Mouse (Mus musculus): ENCODE results near the gene Olfr1198. TPM values are rescaled to one million over a fixed set of nuclear protein-coding genes. Genes with fewer than 3 reads are reported as not detected.

Olfr1198 gene
- not detected in 2 replicates for polyA plus RNA-seq (2012; rRNA removed; ENCODE audit: low replicate concordance)

DNA sequence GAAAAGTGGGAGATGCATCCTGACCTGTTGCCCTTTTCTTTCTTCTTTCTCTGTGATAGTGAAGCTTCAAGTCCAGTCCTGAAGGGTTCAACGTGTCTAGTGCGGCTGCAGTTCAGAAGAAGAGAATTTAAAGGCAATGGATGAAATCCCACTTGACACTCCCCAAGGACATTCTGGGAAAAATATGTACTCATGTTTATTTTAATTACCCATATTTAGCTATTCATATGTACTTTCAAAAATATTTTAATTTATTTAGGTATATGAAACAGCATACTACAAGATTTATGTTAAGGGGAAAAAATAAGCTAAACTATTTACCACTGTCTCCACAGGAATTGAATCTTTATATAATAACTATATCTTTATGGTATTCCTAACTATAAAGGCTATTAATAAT, at the start of gene Olfr1198:
TSS of gene Olfr1198 (minus strand) at position 101 of the 400 bp plus-strand sequence.

DNA sequence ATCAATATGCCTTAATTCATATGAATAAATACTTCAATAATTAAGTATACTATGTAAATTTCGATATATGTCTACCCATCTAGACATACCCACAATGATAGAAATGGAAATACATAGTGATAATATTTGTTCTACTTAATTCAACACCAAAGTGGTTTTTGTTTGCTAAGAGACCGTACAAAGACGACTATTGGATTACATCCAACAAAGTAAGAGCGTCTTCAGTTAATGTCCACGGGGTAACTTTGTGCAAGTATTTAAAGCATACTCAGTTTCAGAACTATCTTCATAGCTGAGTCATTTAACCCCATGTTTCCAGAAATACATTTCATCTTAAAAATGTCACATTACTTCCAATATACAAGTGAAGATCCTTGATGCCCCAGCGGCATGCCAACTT, 41.6 kb upstream of the Olfr1198 start, which contains the start of gene Olfr1201:
TSS of gene Olfr1201 (plus strand) at position 301 of the 400 bp plus-strand sequence.

DNA sequence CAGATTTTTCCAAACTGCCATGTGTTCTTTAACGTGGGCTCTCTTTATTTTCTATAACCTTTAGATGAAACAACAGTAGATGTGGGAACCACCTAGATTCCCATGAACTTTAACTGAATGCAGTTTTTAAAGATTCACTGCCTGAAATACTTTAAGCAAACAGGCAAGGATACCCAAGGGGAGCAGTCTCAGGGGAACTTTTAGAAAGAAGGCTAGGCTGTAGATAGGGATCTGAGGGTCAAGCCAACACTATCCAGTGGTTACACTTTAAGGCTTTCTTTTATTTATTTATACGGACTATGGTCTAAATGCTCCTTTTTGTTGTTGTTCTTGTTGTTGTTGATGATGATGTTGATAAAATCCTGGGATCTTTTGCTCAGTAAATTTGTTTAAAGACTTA, 19.2 kb upstream of the Olfr1198 start, which contains the start of gene Olfr1200:
TSS of gene Olfr1200 (minus strand) at position 101 of the 400 bp plus-strand sequence.

DNA sequence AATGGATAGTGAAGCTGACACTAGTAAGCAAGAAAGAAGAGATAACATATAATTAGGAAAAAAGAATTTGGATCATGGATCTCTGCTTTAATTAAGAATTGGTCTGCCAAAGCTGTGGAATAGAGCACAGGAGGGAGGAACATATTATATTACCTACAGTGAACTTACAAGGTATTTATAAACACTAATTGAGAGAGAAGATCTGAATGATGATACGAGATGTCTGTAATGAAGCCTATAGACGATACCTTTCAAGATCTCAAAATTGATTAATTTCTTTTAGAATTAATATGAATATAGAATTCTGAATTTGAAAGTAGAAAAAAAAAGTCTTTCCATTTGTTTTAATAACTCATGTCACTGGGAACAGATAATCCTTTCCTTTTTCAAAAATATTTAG, 9.2 kb upstream of the Olfr1198 start, which contains the start of gene Olfr1199:
TSS of gene Olfr1199 (minus strand) at position 101 of the 400 bp plus-strand sequence.

DNA sequence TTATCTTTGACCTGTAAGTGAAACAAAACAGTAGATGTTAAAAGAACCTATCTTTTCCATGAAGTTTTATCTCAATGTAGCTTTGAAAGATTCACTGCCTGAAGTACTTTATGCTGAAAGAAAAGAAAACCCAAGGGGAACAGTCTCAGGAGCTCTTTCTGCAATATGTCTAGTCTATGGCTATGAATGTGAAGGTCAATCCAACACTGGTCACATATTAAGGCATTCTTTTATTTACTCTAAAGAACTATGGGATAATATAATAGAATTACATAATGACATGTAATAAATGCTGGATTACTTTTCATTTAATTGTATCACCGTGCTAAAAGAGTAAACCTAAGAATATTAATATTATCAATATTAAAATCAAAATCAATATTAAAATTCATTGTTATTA, 18.9 kb downstream of the Olfr1198 start, which contains the start of gene Olfr1197:
TSS of gene Olfr1197 (minus strand) at position 101 of the 400 bp plus-strand sequence.

DNA sequence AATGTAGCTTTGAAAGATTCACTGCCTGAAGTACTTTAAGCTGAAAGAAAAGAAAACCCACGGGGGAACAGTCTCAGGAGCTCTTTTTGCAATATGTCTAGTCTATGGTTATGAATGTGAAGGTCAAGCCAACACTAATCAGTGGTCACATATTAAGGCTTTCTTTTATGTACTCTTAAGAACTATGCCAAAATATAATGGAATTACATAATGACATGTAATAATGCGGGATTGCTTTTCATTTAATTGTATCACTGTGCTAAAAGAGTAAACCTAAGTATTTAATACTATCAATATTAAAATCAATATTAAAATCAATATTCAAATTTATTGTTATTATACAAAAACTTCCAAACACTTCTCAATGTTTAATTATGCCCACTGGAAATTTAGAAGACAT, 46.7 kb downstream of the Olfr1198 start, which contains the start of gene Olfr1196:
TSS of gene Olfr1196 (minus strand) at position 101 of the 400 bp plus-strand sequence.

Other genes with a start within 250 kb of the Olfr1198 start
- not detected in 2 replicates for gene Olfr1186, start 232.8 kb downstream of the Olfr1198 start, polyA plus RNA-seq (2012; rRNA removed; ENCODE audit: low replicate concordance)
- not detected in 2 replicates for gene Olfr1188, start 194.4 kb downstream of the Olfr1198 start, polyA plus RNA-seq (2012; rRNA removed; ENCODE audit: low replicate concordance)
- gene Olfr1189, start 164.9 kb downstream of the Olfr1198 start, polyA plus RNA-seq (2012; rRNA removed; ENCODE audit: low replicate concordance) = not detected in 2 replicates
- not detected in 2 replicates for gene Olfr1191-ps1, start 110.8 kb downstream of the Olfr1198 start, polyA plus RNA-seq (2012; rRNA removed; ENCODE audit: low replicate concordance)
- not detected in 2 replicates for gene Olfr1192-ps1, start 102.9 kb downstream of the Olfr1198 start, polyA plus RNA-seq (2012; rRNA removed; ENCODE audit: low replicate concordance)
- gene Olfr1193, start 75.7 kb downstream of the Olfr1198 start, polyA plus RNA-seq (2012; rRNA removed; ENCODE audit: low replicate concordance) = not detected in 2 replicates
- not detected in 2 replicates for gene Olfr1195, start 62.2 kb downstream of the Olfr1198 start, polyA plus RNA-seq (2012; rRNA removed; ENCODE audit: low replicate concordance)
- not detected in 2 replicates for gene Olfr1196, start 46.8 kb downstream of the Olfr1198 start, polyA plus RNA-seq (2012; rRNA removed; ENCODE audit: low replicate concordance)
- gene Olfr1197, start 19.0 kb downstream of the Olfr1198 start, polyA plus RNA-seq (2012; rRNA removed; ENCODE audit: low replicate concordance) = not detected in 2 replicates
- gene Olfr1199, start 9.1 kb upstream of the Olfr1198 start, polyA plus RNA-seq (2012; rRNA removed; ENCODE audit: low replicate concordance) = not detected in 2 replicates
- gene Olfr1200, start 19.1 kb upstream of the Olfr1198 start, polyA plus RNA-seq (2012; rRNA removed; ENCODE audit: low replicate concordance) = not detected in 2 replicates
- not detected in 2 replicates for gene Olfr1201, start 41.7 kb upstream of the Olfr1198 start, polyA plus RNA-seq (2012; rRNA removed; ENCODE audit: low replicate concordance)
- not detected in 2 replicates for gene Olfr1202, start 63.1 kb upstream of the Olfr1198 start, polyA plus RNA-seq (2012; rRNA removed; ENCODE audit: low replicate concordance)
- gene Olfr1205, start 78.4 kb upstream of the Olfr1198 start, polyA plus RNA-seq (2012; rRNA removed; ENCODE audit: low replicate concordance) = not detected in 2 replicates
- gene Olfr1204, start 97.9 kb upstream of the Olfr1198 start, polyA plus RNA-seq (2012; rRNA removed; ENCODE audit: low replicate concordance) = not detected in 2 replicates
- gene Olfr1206, start 111.9 kb upstream of the Olfr1198 start, polyA plus RNA-seq (2012; rRNA removed; ENCODE audit: low replicate concordance) = not detected in 2 replicates
- not detected in 2 replicates for gene Olfr1208, start 150.9 kb upstream of the Olfr1198 start, polyA plus RNA-seq (2012; rRNA removed; ENCODE audit: low replicate concordance)
- gene Olfr1209, start 163.8 kb upstream of the Olfr1198 start, polyA plus RNA-seq (2012; rRNA removed; ENCODE audit: low replicate concordance) = not detected in 2 replicates
- gene Olfr1211, start 186.7 kb upstream of the Olfr1198 start, polyA plus RNA-seq (2012; rRNA removed; ENCODE audit: low replicate concordance) = not detected in 2 replicates
- not detected in 2 replicates for gene Olfr1212, start 202.6 kb upstream of the Olfr1198 start, polyA plus RNA-seq (2012; rRNA removed; ENCODE audit: low replicate concordance)
- not detected in 2 replicates for gene Gm13762, start 228.9 kb upstream of the Olfr1198 start, polyA plus RNA-seq (2012; rRNA removed; ENCODE audit: low replicate concordance)
- not detected in 2 replicates for gene Olfr1214, start 241.3 kb upstream of the Olfr1198 start, polyA plus RNA-seq (2012; rRNA removed; ENCODE audit: low replicate concordance)

Data from mammary gland, adult 2 months (tissue).